Mouse (Mus musculus) liver, postnatal 0 days (tissue): ENCODE data around the gene 9930022D16Rik.

Source experiments
- CTCF ChIP-seq: sonication (generic); IDR thresholded peaks from 2 replicates; pipeline ENCODE4 v1.5.1; 2016; ENCODE audit warnings: antibody characterized with exemption, low read depth
- EP300 ChIP-seq: IDR thresholded peaks from 2 replicates; pipeline ENCODE4 v1.6.1; 2016; ENCODE audit warnings: antibody characterized with exemption, low read depth, mild to moderate bottlenecking

DNA sequence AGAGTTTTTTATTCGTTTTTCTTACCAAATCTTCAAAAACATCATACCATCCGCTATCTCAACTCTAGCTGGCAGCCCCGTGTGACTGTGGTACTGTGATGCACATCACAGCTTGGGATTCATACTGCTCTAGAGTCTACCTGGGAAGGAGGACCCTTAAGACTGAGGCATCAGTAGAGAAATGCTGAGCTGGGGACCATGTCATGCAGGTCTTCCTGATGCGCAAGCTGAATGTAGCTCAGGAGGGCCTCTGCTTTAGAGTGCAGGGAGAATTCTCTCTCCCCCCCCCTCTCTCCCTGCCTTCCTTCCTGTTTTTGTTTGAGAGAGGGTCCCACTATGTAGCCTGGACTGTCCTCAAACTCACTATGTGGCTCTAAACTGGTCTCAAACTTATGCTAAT, 26.9 kb downstream of the 9930022D16Rik start:
- TF ChIP-seq CTCF = no peak
- no peak for TF ChIP-seq EP300
